Mouse (Mus musculus): ENCODE data around the gene Hdac4.

Gene Hdac4

DNA sequence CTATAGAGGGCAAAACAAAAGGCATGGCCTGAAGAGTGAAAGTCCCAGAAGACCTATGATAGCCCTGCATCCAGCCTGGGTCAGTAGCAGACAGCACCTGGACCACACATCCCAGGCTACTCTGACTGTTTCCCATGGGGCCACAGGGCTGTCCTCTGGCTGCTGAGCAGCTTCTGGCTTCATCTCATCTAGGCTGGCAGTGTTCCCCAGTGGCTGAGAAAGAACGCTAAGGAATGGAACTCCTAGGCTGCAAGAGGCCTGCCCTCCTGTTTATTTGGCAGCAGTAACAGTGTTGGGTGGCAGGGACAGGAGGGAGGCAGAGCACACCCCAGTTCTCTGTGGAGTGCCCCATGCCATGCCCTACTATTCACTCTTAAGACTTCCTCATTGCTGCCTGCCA, 228.5 kb downstream of the Hdac4 start:
- no peak for DNase-seq (ENCODE audit: low read depth)

- DNase-seq (ENCODE audit: low read depth): no peak
Observed at GRCm38 (mm10) chr1:91964486-91965335, 230.8 kb downstream of the Hdac4 start.

- DNase-seq (ENCODE audit: low read depth): peak; percentile 57
Observed at GRCm38 (mm10) chr1:91962256-91962655, 233.2 kb downstream of the Hdac4 start.

DNA sequence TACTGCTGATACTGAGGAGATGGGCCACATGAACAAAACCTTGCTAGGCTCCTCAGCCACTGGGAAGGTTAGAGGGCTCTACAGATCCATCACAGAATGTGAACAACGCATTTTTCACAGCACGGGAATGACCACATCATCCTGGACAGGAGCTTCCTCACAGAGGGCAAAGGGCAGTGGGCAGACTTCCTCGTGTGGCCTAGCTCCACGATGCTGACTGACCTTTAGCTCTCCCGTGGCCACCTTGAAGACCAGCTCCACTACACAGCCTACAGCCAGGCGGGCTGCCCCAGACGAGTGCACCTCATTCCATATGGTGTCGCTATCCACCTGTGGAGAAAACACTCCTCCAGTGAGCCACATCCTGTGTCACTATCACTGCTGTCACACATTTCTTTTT, 234.3 kb downstream of the Hdac4 start:
- peak; percentile 12 for DNase-seq (ENCODE audit: low read depth)

- DNase-seq (ENCODE audit: low read depth): no peak
Observed at GRCm38 (mm10) chr1:91959891-91960290, 235.6 kb downstream of the Hdac4 start.

DNA sequence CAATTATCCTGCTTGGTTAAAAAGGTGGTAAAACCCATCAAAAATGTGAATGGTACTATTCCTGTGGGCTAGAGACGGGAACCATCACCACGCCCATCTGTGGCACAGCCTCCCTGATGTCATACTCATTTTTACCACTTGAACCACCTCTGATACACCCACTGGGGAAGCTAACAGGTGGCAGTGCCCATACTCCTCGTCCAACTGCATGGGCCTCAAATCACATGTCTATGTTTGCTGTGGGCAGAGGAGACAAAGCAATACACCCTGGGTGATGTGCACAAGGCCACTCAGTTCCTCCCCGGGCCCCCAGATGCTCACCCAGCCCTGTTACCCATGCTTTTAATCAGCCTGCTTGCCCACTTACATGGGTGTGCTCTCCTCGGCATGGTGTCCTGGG, 236.5 kb downstream of the Hdac4 start:
- no peak for DNase-seq (ENCODE audit: low read depth)

DNA sequence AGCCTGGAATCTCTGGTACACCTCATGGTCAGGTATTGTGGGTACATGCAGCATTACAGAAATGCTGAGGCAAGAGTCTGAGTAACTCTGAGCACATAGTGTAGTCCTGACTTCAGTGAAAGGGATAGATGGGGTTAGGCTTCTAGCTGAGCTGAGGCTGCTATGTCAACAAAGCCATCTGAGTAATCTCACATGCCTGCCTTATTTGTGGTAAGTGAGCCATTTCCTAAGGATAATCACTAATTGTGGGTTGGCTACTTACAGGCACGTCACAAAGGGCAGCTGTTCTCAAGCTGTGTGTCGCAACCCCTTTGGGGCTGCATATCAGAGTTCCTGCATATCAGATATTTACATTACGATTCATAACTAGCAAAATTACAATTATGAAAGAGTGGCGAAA, 239.3 kb downstream of the Hdac4 start:
- peak; percentile 95 for DNase-seq (ENCODE audit: low read depth)

- DNase-seq (ENCODE audit: low read depth): peak; percentile 58
Observed at GRCm38 (mm10) chr1:91954954-91955353, 240.5 kb downstream of the Hdac4 start.

DNA sequence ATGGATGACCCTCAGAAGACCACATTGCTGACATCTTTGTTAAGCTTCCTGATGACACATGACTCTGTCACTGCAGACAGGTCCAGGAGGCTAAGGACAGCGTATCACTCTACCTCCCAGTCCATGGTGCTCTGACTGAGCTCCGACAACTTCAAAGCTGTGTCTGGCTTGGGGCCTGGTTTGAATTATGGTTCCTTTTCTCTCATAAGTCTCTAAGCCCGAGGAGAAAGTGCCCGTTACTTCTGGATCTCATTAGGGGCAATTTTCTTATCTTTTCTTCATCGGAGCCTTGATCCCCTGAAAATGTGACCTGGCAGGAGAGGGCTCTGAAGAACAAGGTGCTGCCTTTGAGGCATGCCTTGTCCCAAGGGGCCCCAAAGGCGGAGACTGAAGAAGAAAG, 242.6 kb downstream of the Hdac4 start:
- DNase-seq (ENCODE audit: low read depth): no peak

DNA sequence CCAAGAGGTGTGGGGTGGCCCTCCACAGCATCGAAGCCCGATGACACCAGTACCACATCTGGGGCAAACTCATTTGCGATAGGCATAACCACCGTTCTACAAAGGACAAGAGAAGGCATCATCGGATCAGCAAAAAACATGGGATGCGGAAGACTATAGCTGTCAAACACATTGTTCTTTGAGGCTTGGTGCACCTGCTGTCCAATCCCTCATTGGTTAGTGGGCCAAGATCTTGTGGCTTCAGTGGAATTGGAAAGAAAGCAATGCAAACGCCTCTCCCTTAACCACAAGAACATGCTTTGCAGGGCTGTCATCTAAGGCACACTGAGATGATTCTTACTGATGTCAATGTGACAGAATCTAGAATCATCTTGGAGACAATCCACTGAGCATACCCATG, 248.1 kb downstream of the Hdac4 start:
- DNase-seq (ENCODE audit: low read depth): no peak

DNA sequence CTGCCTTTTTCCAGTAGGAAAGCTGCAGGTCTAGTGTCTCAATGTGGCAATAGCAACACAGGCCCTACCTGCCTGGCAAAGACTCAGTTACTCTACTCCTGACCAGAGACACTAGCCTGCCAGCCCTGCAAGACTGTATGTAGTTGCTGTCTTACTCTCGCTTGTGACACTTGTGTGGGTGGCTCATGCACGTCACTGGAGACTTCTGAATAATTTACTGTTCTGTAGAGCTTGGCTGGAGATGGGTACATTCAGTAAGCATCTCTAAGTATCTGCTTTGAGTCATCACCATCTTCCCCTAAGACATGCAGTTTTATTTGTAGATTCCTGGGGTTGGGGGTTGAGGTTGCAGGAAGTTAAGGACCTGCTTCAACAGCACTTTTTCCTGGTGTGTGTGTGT, 252.9 kb downstream of the Hdac4 start:
- DNase-seq (ENCODE audit: low read depth): no peak

GRCm38 (mm10) chr1:91942031-91942430, 253.5 kb downstream of the Hdac4 start:
- no peak for DNase-seq (ENCODE audit: low read depth)

DNA sequence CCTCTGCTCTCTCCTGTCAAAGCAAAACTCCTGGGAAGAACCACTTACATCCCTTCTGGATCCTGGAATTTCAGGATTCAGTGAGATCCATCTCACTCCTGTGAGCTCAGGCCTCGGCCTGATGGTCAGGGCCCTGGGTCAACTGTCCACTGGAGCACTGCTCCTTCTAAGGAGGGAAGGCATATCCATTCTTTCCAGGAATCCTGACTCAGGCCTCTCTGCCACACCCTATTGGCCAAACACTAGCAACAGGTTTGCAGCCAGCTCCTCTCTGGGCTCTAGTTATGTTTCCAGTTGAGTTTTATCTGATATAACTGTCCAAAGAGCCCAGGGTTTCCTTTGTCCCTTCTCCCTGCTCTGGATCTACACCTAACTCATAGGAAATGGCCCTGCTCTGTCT, 254.4 kb downstream of the Hdac4 start:
- no peak for DNase-seq (ENCODE audit: low read depth)

GRCm38 (mm10) chr1:91935171-91935570, 260.3 kb downstream of the Hdac4 start:
- DNase-seq (ENCODE audit: low read depth): no peak

- no peak for DNase-seq (ENCODE audit: low read depth)
Observed at GRCm38 (mm10) chr1:91933681-91934080, 261.8 kb downstream of the Hdac4 start.

- no peak for DNase-seq (ENCODE audit: low read depth)
Observed at GRCm38 (mm10) chr1:91932221-91932620, 263.3 kb downstream of the Hdac4 start.

DNA sequence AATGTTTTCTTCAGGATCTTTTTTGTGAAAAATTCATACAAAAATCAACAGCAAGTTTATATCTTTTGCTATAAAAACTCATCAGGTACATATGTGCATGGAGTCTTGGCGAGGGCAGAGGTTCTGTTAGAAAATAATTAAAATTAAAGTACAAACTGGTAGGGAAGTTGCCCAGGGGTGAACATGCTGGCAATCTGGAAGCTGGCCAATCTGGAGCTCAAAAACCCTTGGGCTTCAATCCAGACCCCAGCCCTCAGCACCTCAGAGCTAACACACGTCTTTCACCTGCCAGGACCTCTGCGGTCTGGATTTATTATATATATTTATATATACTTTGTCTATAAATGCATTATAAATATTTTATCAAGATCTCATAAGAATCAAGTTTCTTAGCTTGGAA, 263.7 kb downstream of the Hdac4 start:
- no peak for DNase-seq (ENCODE audit: low read depth)

- no peak for DNase-seq (ENCODE audit: low read depth)
Observed at GRCm38 (mm10) chr1:91931196-91931595, 264.3 kb downstream of the Hdac4 start.

GRCm38 (mm10) chr1:91929051-91929450, 266.4 kb downstream of the Hdac4 start:
- no peak for DNase-seq (ENCODE audit: low read depth)

- DNase-seq (ENCODE audit: low read depth): no peak
Observed at GRCm38 (mm10) chr1:91927536-91928315, 267.8 kb downstream of the Hdac4 start.

DNA sequence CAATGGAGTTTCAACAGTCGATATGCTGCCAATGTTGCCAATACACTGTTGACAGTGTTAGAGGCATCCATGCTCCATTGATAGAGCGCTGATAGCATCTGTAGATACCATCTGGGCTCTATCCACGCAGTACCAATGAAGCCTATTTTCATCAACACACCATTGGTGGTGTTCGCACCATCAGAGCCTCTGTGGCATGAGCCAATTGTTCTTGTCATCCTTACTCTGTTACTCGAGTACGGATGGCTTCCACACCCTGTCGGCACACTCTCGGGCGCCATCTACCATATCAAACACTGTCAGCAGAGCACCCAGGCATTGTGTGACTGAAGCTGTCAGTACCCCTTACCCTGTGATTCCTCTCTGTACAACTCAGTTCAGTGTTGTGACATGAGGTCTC, 271.9 kb downstream of the Hdac4 start:
- DNase-seq (ENCODE audit: low read depth): no peak

GRCm38 (mm10) chr1:91922235-91923152, 273.0 kb downstream of the Hdac4 start:
- no peak for DNase-seq (ENCODE audit: low read depth)
